Comparison of ENCODE assay signal across 10 mouse cellular contexts in genomic region chr16:20424226-20424663, GRCm38 (mm10). TPM values are rescaled to one million over a fixed set of nuclear protein-coding genes. Genes with fewer than 3 reads are reported as not detected.
A peak's percentile ranks its signal among the peaks of the same experiment; 100 is the strongest.
DNase-seq lines count a peak whose midpoint lies in the region; ATAC-seq and TF ChIP-seq lines count a peak whose summit lies in the region.
"Had no signal": no experiment of that assay in that cellular context is flagged by ENCODE, and none has a peak within 500 bp of the region (broad histone marks: within the 10 kb centered on the region; RNA-seq: fewer than 3 reads in every experiment).

No protein-coding gene starts in this region.

- H3K4me3 ChIP-seq in forebrain, postnatal 0 days (ENCODE audit: low read depth, low read length) = no peak overlapping the region
- H3K4me3 ChIP-seq in forebrain, embryonic 14.5 days (ENCODE audit: low read depth, low read length) = no peak overlapping the region
- no peak overlapping the region for H3K4me3 ChIP-seq in neural tube, embryonic 11.5 days (ENCODE audit: low read depth, low read length)
- peak overlapping the region; percentile 84 for H3K4me3 ChIP-seq in liver, embryonic 11.5 days (ENCODE audit: low read depth, low read length)
- H3K4me3 ChIP-seq in stomach, embryonic 16.5 days (replicated peaks; ENCODE audit: low read length) = no peak overlapping the region

- no peak for ATAC-seq in forebrain, postnatal 0 days
- no peak for ATAC-seq in forebrain, embryonic 14.5 days
- ATAC-seq in neural tube, embryonic 11.5 days (ENCODE audit: insufficient read depth, low FRiP score, low TSS enrichment) = no peak
- ATAC-seq in liver, embryonic 11.5 days (replicated peaks; ENCODE audit: low FRiP score) = peak; percentile 34
- no peak for ATAC-seq in stomach, embryonic 16.5 days (ENCODE audit: insufficient read depth, low FRiP score)
- ATAC-seq in frontal cortex, adult (ENCODE audit: low TSS enrichment) = no peak
- ATAC-seq: CD4-positive, CD25-positive, alpha-beta regulatory T cell, adult 4 months had no signal

- no peaks in the 10 kb centered on the region for H3K9me3 ChIP-seq in forebrain, postnatal 0 days (ENCODE audit: low read length)
- H3K9me3 ChIP-seq in forebrain, embryonic 14.5 days (replicated peaks; ENCODE audit: control insufficient read depth, low read length) = no peaks in the 10 kb centered on the region
- no peaks in the 10 kb centered on the region for H3K9me3 ChIP-seq in neural tube, embryonic 11.5 days (ENCODE audit: control insufficient read depth, low read length)
- no peaks in the 10 kb centered on the region for H3K9me3 ChIP-seq in liver, embryonic 11.5 days (ENCODE audit: control insufficient read depth, low read length)
- no peaks in the 10 kb centered on the region for H3K9me3 ChIP-seq in stomach, embryonic 16.5 days (replicated peaks; ENCODE audit: control insufficient read depth, low read length)

- H3K4me1 ChIP-seq in forebrain, postnatal 0 days (ENCODE audit: insufficient read depth) = peaks cover 18% of the 10 kb centered on the region
- peaks cover 11% of the 10 kb centered on the region for H3K4me1 ChIP-seq in forebrain, embryonic 14.5 days (ENCODE audit: control insufficient read depth, insufficient read depth, low read length)
- peaks cover 7% of the 10 kb centered on the region; the same call in 1 of the 2 replicates for H3K4me1 ChIP-seq in neural tube, embryonic 11.5 days (ENCODE audit: control insufficient read depth, insufficient read depth, low read length)
- H3K4me1 ChIP-seq in liver, embryonic 11.5 days (replicated peaks; ENCODE audit: control insufficient read depth, insufficient read depth, low read length) = peaks cover 12% of the 10 kb centered on the region
- peaks cover 13% of the 10 kb centered on the region for H3K4me1 ChIP-seq in stomach, embryonic 16.5 days (ENCODE audit: control insufficient read depth, insufficient read depth, low read length)

- no peak overlapping the region for H3K9ac ChIP-seq in forebrain, postnatal 0 days
- no peak overlapping the region for H3K9ac ChIP-seq in forebrain, embryonic 14.5 days (ENCODE audit: low read length)
- no peak overlapping the region for H3K9ac ChIP-seq in neural tube, embryonic 11.5 days (ENCODE audit: low read length)
- H3K9ac ChIP-seq in liver, embryonic 11.5 days (ENCODE audit: low read depth, low read length) = peak overlapping the region; percentile 76; the same call in 1 of the 2 replicates
- no peak overlapping the region for H3K9ac ChIP-seq in stomach, embryonic 16.5 days (ENCODE audit: low read length)

- no peaks in the 10 kb centered on the region for H3K27me3 ChIP-seq in forebrain, postnatal 0 days (ENCODE audit: insufficient read depth, low read length)
- no peaks in the 10 kb centered on the region for H3K27me3 ChIP-seq in forebrain, embryonic 14.5 days (replicated peaks; ENCODE audit: control insufficient read depth, insufficient read depth, low read length)
- no peaks in the 10 kb centered on the region for H3K27me3 ChIP-seq in neural tube, embryonic 11.5 days (ENCODE audit: control insufficient read depth, insufficient read depth, low read length)
- H3K27me3 ChIP-seq in liver, embryonic 11.5 days (replicated peaks; ENCODE audit: control insufficient read depth, insufficient read depth, low read length) = no peaks in the 10 kb centered on the region
- H3K27me3 ChIP-seq in stomach, embryonic 16.5 days (ENCODE audit: control insufficient read depth, insufficient read depth, low read length) = no peaks in the 10 kb centered on the region

- H3K4me2 ChIP-seq in forebrain, postnatal 0 days (ENCODE audit: low read depth) = 0 out of 2 replicates have a peak overlapping the region, but pooled peaks have one; percentile 76
- no peak overlapping the region for H3K4me2 ChIP-seq in forebrain, embryonic 14.5 days (ENCODE audit: low read length)
- H3K4me2 ChIP-seq in neural tube, embryonic 11.5 days (ENCODE audit: low read depth) = peak overlapping the region; percentile 69; the same call in 1 of the 2 replicates
- H3K4me2 ChIP-seq in liver, embryonic 11.5 days = peak overlapping the region; percentile 88
- peak overlapping the region; percentile 4; the same call in 1 of the 2 replicates for H3K4me2 ChIP-seq in stomach, embryonic 16.5 days (ENCODE audit: low read depth, low read length)

- DNase-seq in forebrain, postnatal 0 days = no peak
- DNase-seq in forebrain, embryonic 14.5 days (ENCODE audit: low spot score) = no peak
- no peak for DNase-seq in neural tube, embryonic 11.5 days (ENCODE audit: low spot score)
- DNase-seq in neural tube, embryonic 10.5 days (ENCODE audit: extremely low spot score, low spot score) = no peak
- no peak for DNase-seq in liver, embryonic 11.5 days (ENCODE audit: low spot score)
- no peak for DNase-seq in natural killer cell, adult 2 months (ENCODE audit: low spot score in 2 of 2)
- DNase-seq: cerebellum, adult 9-11 months had no signal

- peaks cover 20% of the 10 kb centered on the region for H3K36me3 ChIP-seq in forebrain, postnatal 0 days (ENCODE audit: insufficient read depth)
- H3K36me3 ChIP-seq in forebrain, embryonic 14.5 days (ENCODE audit: control insufficient read depth, insufficient read depth, low read length) = peaks cover 17% of the 10 kb centered on the region
- H3K36me3 ChIP-seq in neural tube, embryonic 11.5 days (ENCODE audit: control insufficient read depth, insufficient read depth, low read length) = peaks cover 6% of the 10 kb centered on the region
- H3K36me3 ChIP-seq in liver, embryonic 11.5 days (ENCODE audit: control insufficient read depth, insufficient read depth, low read length) = peaks cover 7% of the 10 kb centered on the region
- peaks cover 2% of the 10 kb centered on the region; the same call in 1 of the 2 replicates for H3K36me3 ChIP-seq in stomach, embryonic 16.5 days (ENCODE audit: control insufficient read depth, insufficient read depth, low read length)

- WGBS in forebrain, postnatal 0 days = 82% methylated on average over 7 of the region's 7 CpGs
- 91% methylated on average over 7 of the region's 7 CpGs for WGBS in forebrain, embryonic 14.5 days
- 91% methylated on average over 7 of the region's 7 CpGs for WGBS in neural tube, embryonic 11.5 days
- 34% methylated on average over 7 of the region's 7 CpGs for WGBS in liver, embryonic 11.5 days
- 70% methylated on average over 7 of the region's 7 CpGs for WGBS in stomach, embryonic 16.5 days

- no peak overlapping the region for H3K27ac ChIP-seq in forebrain, postnatal 0 days (ENCODE audit: low read depth, low read length)
- H3K27ac ChIP-seq in forebrain, embryonic 14.5 days (ENCODE audit: low read depth, low read length) = no peak overlapping the region
- no peak overlapping the region for H3K27ac ChIP-seq in neural tube, embryonic 11.5 days (ENCODE audit: low read depth, low read length)
- H3K27ac ChIP-seq in liver, embryonic 11.5 days (ENCODE audit: low read depth, low read length) = peak overlapping the region; percentile 85
- no peak overlapping the region for H3K27ac ChIP-seq in stomach, embryonic 16.5 days (ENCODE audit: low read length)

- no peak for TF ChIP-seq CTCF in forebrain, postnatal 0 days (IDR thresholded peaks at IDR 0.05; ENCODE audit: low read depth)

RNA-seq across cellular contexts. Expression of gene Abcc5, which starts 1.9 kb away (rescaled TPM):
- 74.3 and 79.8 TPM in 2 replicates for total RNA-seq in forebrain, postnatal 0 days (2014; rRNA removed)
- polyA plus RNA-seq in forebrain, postnatal 0 days (2015; fragmentation: Nextera tagmentation; extraction: Ambion mirVana) = 58.7 and 71.6 TPM in 2 replicates
- 96.7 and 120 TPM in 2 replicates for polyA plus RNA-seq in forebrain, embryonic 14.5 days (2014; fragmentation: Nextera tagmentation; extraction: Ambion mirVana)
- 74.4 and 80.9 TPM in 2 replicates for polyA plus RNA-seq in neural tube, embryonic 11.5 days (2014; fragmentation: Nextera tagmentation; extraction: Ambion mirVana)
- 43.6 and 48.2 TPM in 2 replicates for polyA plus RNA-seq in liver, embryonic 11.5 days (2014; fragmentation: Nextera tagmentation; extraction: Ambion mirVana)
- polyA plus RNA-seq in stomach, embryonic 16.5 days (2015; fragmentation: Nextera tagmentation; extraction: Ambion mirVana) = 59.9 and 60.2 TPM in 2 replicates
